Mouse (Mus musculus): ENCODE measurements around the gene Csn3.

Gene Csn3

GRCm38 (mm10) chr5:87925372-87925771 lies at the start of gene Csn3:
Gene Csn3 (plus strand): TSS chr5:87925579.
- DNase-seq (ENCODE audit: low spot score in 2 of 2), result no peak

GRCm38 (mm10) chr5:87884729-87885128 lies 40.6 kb upstream of the Csn3 start, which contains the start of gene Odam:
Gene Odam (plus strand): TSS chr5:87885029.
- no peak for DNase-seq (ENCODE audit: low spot score in 2 of 2)

GRCm38 (mm10) chr5:87931603-87932002 lies 6.2 kb downstream of the Csn3 start:
- no peak for DNase-seq (ENCODE audit: low spot score in 2 of 2)

- DNase-seq (ENCODE audit: low spot score in 2 of 2), result no peak
Observed at GRCm38 (mm10) chr5:87940752-87941151, 15.4 kb downstream of the Csn3 start.

GRCm38 (mm10) chr5:87942515-87942914 lies 17.1 kb downstream of the Csn3 start:
- DNase-seq (ENCODE audit: low spot score in 2 of 2), result no peak

- no peak for DNase-seq (ENCODE audit: low spot score in 2 of 2)
Observed at GRCm38 (mm10) chr5:87951836-87952235, 26.5 kb downstream of the Csn3 start.

- DNase-seq (ENCODE audit: low spot score in 2 of 2), result no peak
Observed at GRCm38 (mm10) chr5:87969201-87969600, 43.8 kb downstream of the Csn3 start, which contains the start of the genes 2310003L06Rik and Gm28434. Gene 2310003L06Rik (plus strand): TSS chr5:87969459. Gene Gm28434 (plus strand): TSS chr5:87969517.

GRCm38 (mm10) chr5:87979139-87979538 lies 53.8 kb downstream of the Csn3 start, which contains the start of gene Cabs1:
Gene Cabs1 (plus strand): TSS chr5:87979439.
- DNase-seq (ENCODE audit: low spot score in 2 of 2), result no peak
